Mouse (Mus musculus): ENCODE measurements at regions not wholly inside any gene's neighbourhood (a gene's known extent, or its start where the extent isn't known, plus 50 kb on each side); places are given as distances from the start of the nearest gene placed in this dataset.

GRCm38 (mm10) chr3:33902431-33902830 lies 58.3 kb upstream of the Ccdc39 start:
- Histone ChIP-seq H3K4me3 (ENCODE audit: low read length) (no peak overlapping the region), H3K4me2 (ENCODE audit: low read length) (no peak overlapping the region), H3K9ac (ENCODE audit: low read depth, low read length) (no peak overlapping the region), H3K27ac (ENCODE audit: low read depth, low read length) (no peak overlapping the region), H3K9me3 (ENCODE audit: control insufficient read depth, low read length) (no peaks in the 10 kb centered on the region), H3K36me3 (ENCODE audit: control insufficient read depth, insufficient read depth, low read length) (no peaks in the 10 kb centered on the region), H3K4me1 (ENCODE audit: control insufficient read depth, insufficient read depth, low read depth, low read length) (peaks cover 16% of the 10 kb centered on the region), H3K27me3 (replicated peaks; ENCODE audit: control insufficient read depth, insufficient read depth, low read length) (peaks cover 2% of the 10 kb centered on the region; the same call in 1 of the 2 replicates)
- 79% methylated on average over 2 of the region's 2 CpGs for WGBS
- no peak for ATAC-seq

DNA sequence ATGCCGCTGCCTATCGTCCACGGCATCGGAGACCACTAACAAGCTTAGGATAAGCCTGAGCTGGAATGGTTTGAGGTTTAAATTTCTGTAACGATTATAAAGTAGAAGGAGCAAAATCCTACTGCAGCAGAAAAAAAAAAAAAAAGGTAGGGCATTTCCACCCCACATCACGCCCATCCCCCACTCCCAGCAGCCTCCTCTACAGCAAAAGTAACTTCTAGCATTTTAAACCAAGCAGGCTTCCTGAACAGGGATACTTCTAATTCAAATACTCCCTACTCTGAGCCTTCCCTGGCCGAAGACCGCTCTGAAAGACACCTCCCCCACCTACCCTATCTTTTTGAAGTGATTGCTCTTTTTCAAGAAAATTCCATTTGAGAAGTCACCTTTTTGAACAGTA lies 59.2 kb upstream of the Ccdc39 start:
- Histone ChIP-seq H3K4me1 (ENCODE audit: control insufficient read depth, insufficient read depth, low read depth, low read length) (peaks cover 16% of the 10 kb centered on the region), H3K36me3 (ENCODE audit: control insufficient read depth, insufficient read depth, low read length) (no peaks in the 10 kb centered on the region), H3K9me3 (ENCODE audit: control insufficient read depth, low read length) (no peaks in the 10 kb centered on the region), H3K27ac (ENCODE audit: low read depth, low read length) (no peak overlapping the region), H3K27me3 (replicated peaks; ENCODE audit: control insufficient read depth, insufficient read depth, low read length) (peaks cover 2% of the 10 kb centered on the region; the same call in 1 of the 2 replicates), H3K9ac (ENCODE audit: low read depth, low read length) (no peak overlapping the region), H3K4me2 (ENCODE audit: low read length) (no peak overlapping the region), H3K4me3 (ENCODE audit: low read length) (no peak overlapping the region)
- WGBS = 76% methylated on average over 8 of the region's 8 CpGs
- no peak for ATAC-seq

DNA sequence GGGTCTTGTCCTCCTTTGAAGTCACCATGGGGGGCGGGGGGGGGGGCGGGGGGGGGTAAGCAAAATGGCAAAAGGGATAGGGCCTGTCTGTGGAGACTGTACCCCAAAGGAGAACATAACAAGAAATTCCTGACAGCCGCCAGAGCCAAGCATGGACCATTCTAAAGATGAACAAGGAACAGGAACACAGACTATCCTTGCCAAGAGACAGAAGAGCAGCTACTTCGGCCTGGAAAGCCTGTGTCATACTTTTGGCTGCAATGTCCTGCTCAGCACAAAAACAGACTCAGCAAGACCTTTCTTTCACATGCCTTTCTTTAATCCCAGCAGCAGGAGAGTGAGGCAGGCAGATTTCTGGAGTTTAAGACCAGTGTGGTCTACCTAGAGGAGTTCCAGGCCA lies 59.7 kb upstream of the Ccdc39 start:
- ATAC-seq = no peak
- Histone ChIP-seq H3K36me3 (ENCODE audit: control insufficient read depth, insufficient read depth, low read length) (no peaks in the 10 kb centered on the region), H3K4me1 (ENCODE audit: control insufficient read depth, insufficient read depth, low read depth, low read length) (peaks cover 16% of the 10 kb centered on the region), H3K4me2 (ENCODE audit: low read length) (no peak overlapping the region), H3K27ac (ENCODE audit: low read depth, low read length) (no peak overlapping the region), H3K27me3 (replicated peaks; ENCODE audit: control insufficient read depth, insufficient read depth, low read length) (peaks cover 2% of the 10 kb centered on the region; the same call in 1 of the 2 replicates), H3K9me3 (ENCODE audit: control insufficient read depth, low read length) (no peaks in the 10 kb centered on the region), H3K9ac (ENCODE audit: low read depth, low read length) (no peak overlapping the region), H3K4me3 (ENCODE audit: low read length) (no peak overlapping the region)
- 50% methylated on average over 4 of the region's 4 CpGs for WGBS

- peaks cover 2% of the 10 kb centered on the region; the same call in 1 of the 2 replicates for H3K27me3 ChIP-seq (replicated peaks; ENCODE audit: control insufficient read depth, insufficient read depth, low read length)
- no peaks in the 10 kb centered on the region for H3K36me3 ChIP-seq (ENCODE audit: control insufficient read depth, insufficient read depth, low read length)
- WGBS = 25% methylated on average over 22 of the region's 22 CpGs
- peak; percentile 91 for ATAC-seq
- peak overlapping the region; percentile 51; the same call in 1 of the 2 replicates for H3K9ac ChIP-seq (ENCODE audit: low read depth, low read length)
- peak overlapping the region; percentile 46 for H3K27ac ChIP-seq (ENCODE audit: low read depth, low read length)
- peak overlapping the region; percentile 14 for H3K4me3 ChIP-seq (ENCODE audit: low read length)
- H3K9me3 ChIP-seq (ENCODE audit: control insufficient read depth, low read length) = no peaks in the 10 kb centered on the region
- peak overlapping the region; percentile 51 for H3K4me2 ChIP-seq (ENCODE audit: low read length)
- H3K4me1 ChIP-seq (ENCODE audit: control insufficient read depth, insufficient read depth, low read depth, low read length) = peaks cover 16% of the 10 kb centered on the region
Measured at GRCm38 (mm10) chr3:33904854-33905678, 61.0 kb upstream of the Ccdc39 start.

DNA sequence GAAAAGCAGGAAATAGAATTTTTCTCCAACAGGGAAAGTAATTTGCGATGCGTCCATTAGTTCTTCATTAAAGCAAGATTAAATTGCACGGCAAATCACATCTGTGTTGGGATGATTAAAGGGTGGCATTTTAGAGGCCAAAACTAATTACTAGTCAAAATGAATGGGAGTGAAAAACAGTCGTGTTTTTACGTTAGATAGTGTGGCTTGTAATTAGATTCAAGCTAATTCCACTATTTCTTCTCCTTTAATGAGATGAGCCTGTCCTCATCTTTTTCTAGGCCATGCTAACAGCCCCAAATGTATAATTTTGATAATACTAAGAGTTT lies 61.5 kb upstream of the Ccdc39 start:
- H3K4me1 ChIP-seq (ENCODE audit: control insufficient read depth, insufficient read depth, low read depth, low read length) = peaks cover 16% of the 10 kb centered on the region
- ATAC-seq = peak; percentile 70
- no peaks in the 10 kb centered on the region; the same call in 1 of the 2 replicates for H3K27me3 ChIP-seq (replicated peaks; ENCODE audit: control insufficient read depth, insufficient read depth, low read length)
- no peaks in the 10 kb centered on the region for H3K36me3 ChIP-seq (ENCODE audit: control insufficient read depth, insufficient read depth, low read length)
- WGBS = 23% methylated on average over 5 of the region's 5 CpGs
- H3K9me3 ChIP-seq (ENCODE audit: control insufficient read depth, low read length) = no peaks in the 10 kb centered on the region
- peak overlapping the region; percentile 51 for H3K4me2 ChIP-seq (ENCODE audit: low read length)
- peak overlapping the region; percentile 14; the same call in 1 of the 2 replicates for H3K4me3 ChIP-seq (ENCODE audit: low read length)
- no peak overlapping the region for H3K9ac ChIP-seq (ENCODE audit: low read depth, low read length)
- peak overlapping the region; percentile 46; the same call in 1 of the 2 replicates for H3K27ac ChIP-seq (ENCODE audit: low read depth, low read length)

DNA sequence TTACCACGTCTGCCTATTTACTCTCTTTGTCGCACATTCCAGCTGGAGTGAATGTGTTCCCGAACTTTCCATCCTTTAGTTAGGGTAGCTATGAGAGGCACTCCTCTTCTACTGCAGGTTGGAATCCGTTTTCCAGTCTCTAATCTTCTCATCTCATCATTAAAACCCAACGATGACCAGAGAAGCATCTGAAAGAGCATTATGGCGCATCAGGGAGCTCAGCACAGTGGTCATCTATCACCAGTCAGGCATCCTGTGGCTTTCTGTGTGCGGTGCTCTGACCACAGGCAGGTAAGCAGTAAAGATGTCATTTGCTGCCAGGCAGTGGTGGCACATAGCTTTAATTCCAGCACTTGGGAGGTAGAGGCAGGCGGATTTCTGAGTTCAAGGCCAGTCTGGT lies 63.0 kb upstream of the Ccdc39 start:
- no peaks in the 10 kb centered on the region; the same call in 1 of the 2 replicates for H3K27me3 ChIP-seq (replicated peaks; ENCODE audit: control insufficient read depth, insufficient read depth, low read length)
- H3K4me1 ChIP-seq (ENCODE audit: control insufficient read depth, insufficient read depth, low read depth, low read length) = peaks cover 16% of the 10 kb centered on the region
- ATAC-seq = no peak
- no peak overlapping the region for H3K4me2 ChIP-seq (ENCODE audit: low read length)
- H3K9me3 ChIP-seq (ENCODE audit: control insufficient read depth, low read length) = no peaks in the 10 kb centered on the region
- no peaks in the 10 kb centered on the region for H3K36me3 ChIP-seq (ENCODE audit: control insufficient read depth, insufficient read depth, low read length)
- H3K9ac ChIP-seq (ENCODE audit: low read depth, low read length) = no peak overlapping the region
- H3K4me3 ChIP-seq (ENCODE audit: low read length) = no peak overlapping the region
- no peak overlapping the region for H3K27ac ChIP-seq (ENCODE audit: low read depth, low read length)
- 79% methylated on average over 8 of the region's 8 CpGs for WGBS

- H3K27ac ChIP-seq (ENCODE audit: low read depth, low read length) = no peak overlapping the region
- H3K9me3 ChIP-seq (ENCODE audit: control insufficient read depth, low read length) = 0 out of 2 replicates have a peak, but pooled peaks cover 2% of the 10 kb centered on the region
- no peaks in the 10 kb centered on the region for H3K4me1 ChIP-seq (ENCODE audit: control insufficient read depth, insufficient read depth, low read depth, low read length)
- 87% methylated on average over 9 of the region's 9 CpGs for WGBS
- H3K27me3 ChIP-seq (replicated peaks; ENCODE audit: control insufficient read depth, insufficient read depth, low read length) = no peaks in the 10 kb centered on the region; the same call in 1 of the 2 replicates
- H3K36me3 ChIP-seq (ENCODE audit: control insufficient read depth, insufficient read depth, low read length) = no peaks in the 10 kb centered on the region
- no peak overlapping the region for H3K9ac ChIP-seq (ENCODE audit: low read depth, low read length)
- no peak overlapping the region for H3K4me2 ChIP-seq (ENCODE audit: low read length)
- no peak for ATAC-seq
- H3K4me3 ChIP-seq (ENCODE audit: low read length) = no peak overlapping the region
Measured at GRCm38 (mm10) chr3:33911559-33911958, 67.4 kb upstream of the Ccdc39 start.

- 0 out of 2 replicates have a peak, but pooled peaks cover 2% of the 10 kb centered on the region for H3K9me3 ChIP-seq (ENCODE audit: control insufficient read depth, low read length)
- H3K27me3 ChIP-seq (replicated peaks; ENCODE audit: control insufficient read depth, insufficient read depth, low read length) = peaks cover 2% of the 10 kb centered on the region
- WGBS = 90% methylated on average over 5 of the region's 5 CpGs
Measured at GRCm38 (mm10) chr3:33913470-33913869, 69.4 kb upstream of the Ccdc39 start.

DNA sequence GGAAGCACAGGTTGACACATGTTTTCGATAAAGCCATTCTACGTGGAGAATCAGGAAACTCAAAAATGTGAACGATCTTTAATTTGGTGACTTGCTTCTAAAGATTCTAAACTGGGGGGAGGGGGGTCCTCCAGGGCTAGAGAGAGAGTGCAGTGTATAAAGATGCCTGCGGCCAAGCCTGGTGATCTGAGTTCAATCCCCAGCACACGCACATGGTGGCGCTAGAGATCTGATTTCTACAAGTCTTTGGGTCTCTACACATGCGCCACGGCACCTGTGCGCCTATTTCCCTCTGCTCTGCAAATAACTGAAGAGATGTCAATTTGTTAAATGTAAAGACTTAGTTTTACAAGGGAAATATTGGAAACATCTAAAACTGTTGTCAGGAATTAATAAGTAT lies 70.3 kb upstream of the Ccdc39 start:
- no peak overlapping the region for H3K4me3 ChIP-seq (ENCODE audit: low read length)
- H3K4me2 ChIP-seq (ENCODE audit: low read length) = no peak overlapping the region
- no peaks in the 10 kb centered on the region for H3K36me3 ChIP-seq (ENCODE audit: control insufficient read depth, insufficient read depth, low read length)
- no peak overlapping the region for H3K9ac ChIP-seq (ENCODE audit: low read depth, low read length)
- peaks cover 2% of the 10 kb centered on the region for H3K27me3 ChIP-seq (replicated peaks; ENCODE audit: control insufficient read depth, insufficient read depth, low read length)
- H3K27ac ChIP-seq (ENCODE audit: low read depth, low read length) = no peak overlapping the region
- H3K4me1 ChIP-seq (ENCODE audit: control insufficient read depth, insufficient read depth, low read depth, low read length) = no peaks in the 10 kb centered on the region
- WGBS = 63% methylated on average over 9 of the region's 9 CpGs
- H3K9me3 ChIP-seq (ENCODE audit: control insufficient read depth, low read length) = 0 out of 2 replicates have a peak, but pooled peaks cover 2% of the 10 kb centered on the region
- ATAC-seq = no peak

More at GRCm38 (mm10) chr3:33913470-33913869, 69.4 kb upstream of the Ccdc39 start:
- no peak overlapping the region for H3K4me2 ChIP-seq (ENCODE audit: low read length)
- no peaks in the 10 kb centered on the region for H3K4me1 ChIP-seq (ENCODE audit: control insufficient read depth, insufficient read depth, low read depth, low read length)
- H3K4me3 ChIP-seq (ENCODE audit: low read length) = no peak overlapping the region
- H3K9ac ChIP-seq (ENCODE audit: low read depth, low read length) = no peak overlapping the region
- ATAC-seq = no peak
- H3K36me3 ChIP-seq (ENCODE audit: control insufficient read depth, insufficient read depth, low read length) = no peaks in the 10 kb centered on the region
- H3K27ac ChIP-seq (ENCODE audit: low read depth, low read length) = no peak overlapping the region
